Mouse (Mus musculus) testis, adult 2 months (tissue): Measurements from ENCODE around the gene Ahdc1. TPM values are rescaled to one million over a fixed set of nuclear protein-coding genes. Genes with fewer than 3 reads are reported as not detected.

Source experiments
- H3K27ac ChIP-seq: fragments of 200-500 bp; 2 replicates; pipeline ENCODE4 v1.5.1; 2012; ENCODE audit warnings: low read depth, low read length; ENCODE audit not compliant: control insufficient read depth, insufficient read depth
- H3K27me3 ChIP-seq: fragments of 200-500 bp; 2 replicates; pipeline ENCODE4 v1.6.1; 2012; ENCODE audit warnings: mild to moderate bottlenecking, low read length, moderate library complexity; ENCODE audit not compliant: control insufficient read depth, insufficient read depth
- H3K36me3 ChIP-seq: fragments of 200-500 bp; 2 replicates; pipeline ENCODE4 v1.6.1; 2012; ENCODE audit warnings: mild to moderate bottlenecking, low read length; ENCODE audit not compliant: control insufficient read depth, insufficient read depth
- H3K4me1 ChIP-seq: fragments of 200-500 bp; 2 replicates; pipeline ENCODE4 v1.6.1; 2012; ENCODE audit warnings: low read length; ENCODE audit not compliant: control insufficient read depth, insufficient read depth
- H3K4me3 ChIP-seq: fragments of 200-500 bp; 2 replicates; pipeline ENCODE4 v1.5.1; 2012; ENCODE audit warnings: low read depth, mild to moderate bottlenecking, low read length, moderate library complexity, mixed read lengths; ENCODE audit not compliant: control insufficient read depth
- CTCF ChIP-seq: fragments of 200-500 bp; IDR thresholded peaks from 2 replicates; pipeline ENCODE4 v1.5.1; 2012; ENCODE audit warnings: low read depth, mild to moderate bottlenecking, inconsistent platforms, low read length, moderate library complexity; ENCODE audit not compliant: control insufficient read depth, insufficient read depth, insufficient replicate concordance
- POLR2A ChIP-seq: fragments of 200-500 bp; IDR thresholded peaks from 2 replicates; pipeline ENCODE4 v1.6.1; 2012; ENCODE audit warnings: low read depth, mild to moderate bottlenecking, inconsistent platforms, low read length, moderate library complexity; ENCODE audit not compliant: control insufficient read depth
- polyA plus RNA-seq: library from polyadenylated mRNA; depleted of rRNA; stranded (reverse); fragments of >200 nt; gene quantifications from 2 replicates; pipeline ENCODE4 v1.2.3, GENCODE M21; 2012

Gene Ahdc1
- polyA plus RNA-seq, 1 experiment = 65.0 TPM

DNA sequence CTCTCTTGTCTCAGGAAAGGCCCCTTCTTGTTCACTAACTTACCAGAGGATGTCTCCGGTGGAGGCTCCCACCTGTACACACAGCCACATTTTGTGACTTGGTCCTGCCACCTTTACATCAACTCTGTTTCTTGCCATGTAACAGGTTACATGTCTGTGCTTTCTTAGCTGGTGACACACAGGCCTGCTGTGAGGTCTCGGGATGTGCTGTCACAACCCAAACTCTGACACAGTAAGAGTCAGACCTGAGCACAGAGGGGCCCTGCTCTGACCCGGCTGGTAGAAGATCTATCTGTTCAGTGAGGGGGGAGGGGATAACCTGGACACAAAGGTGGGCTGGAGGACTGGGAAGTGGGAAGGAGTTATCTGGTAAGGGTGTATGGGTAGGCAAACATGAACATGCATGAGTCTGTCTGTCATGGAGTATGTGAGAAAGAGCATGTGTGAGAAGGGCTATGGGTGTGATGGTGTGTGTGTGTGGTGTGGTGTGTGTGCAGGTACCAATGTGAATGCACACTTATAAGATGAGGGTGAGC is 7.3 kb downstream of the Ahdc1 start:
- no peaks in the 10 kb centered on the region for H3K27me3 ChIP-seq
- no peak overlapping the region for H3K4me3 ChIP-seq
- H3K27ac ChIP-seq = no peak overlapping the region
- H3K36me3 ChIP-seq = no peaks in the 10 kb centered on the region
- TF ChIP-seq CTCF (no peak), POLR2A (no peak)
- H3K4me1 ChIP-seq = peaks cover 8% of the 10 kb centered on the region

DNA sequence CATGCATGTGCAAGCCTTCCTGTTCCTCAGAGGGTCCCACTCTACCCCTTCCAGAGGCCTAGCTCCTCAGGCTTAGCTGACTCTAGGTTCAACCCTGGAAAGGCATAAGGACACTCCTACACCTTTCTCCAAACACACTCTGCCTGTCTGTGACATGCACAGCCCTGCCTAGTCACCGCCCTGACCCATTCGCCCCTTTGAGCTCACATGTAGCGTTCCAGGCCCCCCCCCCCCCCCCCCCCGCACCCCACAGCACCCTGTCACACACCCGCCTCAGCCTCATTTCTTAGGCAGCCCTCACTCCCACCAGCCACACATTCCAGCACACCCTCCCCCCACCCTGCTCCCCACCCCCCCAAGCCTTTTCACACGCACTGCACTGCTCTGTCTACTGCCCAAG is 9.7 kb downstream of the Ahdc1 start:
- Histone ChIP-seq H3K27me3 (no peaks in the 10 kb centered on the region), H3K27ac (no peak overlapping the region), H3K36me3 (no peaks in the 10 kb centered on the region), H3K4me3 (no peak overlapping the region), H3K4me1 (peaks cover 2% of the 10 kb centered on the region)
- TF ChIP-seq CTCF (no peak), POLR2A (no peak)

DNA sequence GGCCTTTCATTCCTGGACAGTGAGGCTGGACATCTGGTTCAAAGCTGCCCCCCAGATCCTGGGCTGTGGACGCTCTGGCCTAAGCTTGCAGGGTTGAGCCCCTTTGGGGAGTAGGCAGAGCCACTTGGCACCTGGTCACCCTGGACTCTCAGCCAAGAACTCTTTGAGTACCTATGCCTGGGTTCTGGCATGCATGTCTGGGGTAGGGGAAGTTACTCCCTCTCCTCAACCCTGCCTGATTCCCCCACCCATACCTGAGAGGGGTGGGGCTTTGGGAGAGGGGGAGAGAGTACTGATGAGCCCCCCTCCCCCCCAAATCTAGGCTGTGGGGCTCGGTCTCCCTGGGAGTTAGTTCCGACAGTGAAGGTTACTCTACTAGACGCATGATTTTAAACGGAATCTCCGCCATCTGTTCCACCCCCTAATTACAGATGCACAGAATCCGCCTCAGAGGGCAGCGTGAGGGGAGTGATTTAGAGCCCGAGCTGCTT is 10.2 kb downstream of the Ahdc1 start:
- no peak overlapping the region for H3K27ac ChIP-seq
- no peak for TF ChIP-seq CTCF
- no peak for TF ChIP-seq POLR2A
- no peaks in the 10 kb centered on the region for H3K27me3 ChIP-seq
- H3K4me1 ChIP-seq = peaks cover 2% of the 10 kb centered on the region
- H3K4me3 ChIP-seq = no peak overlapping the region
- no peaks in the 10 kb centered on the region for H3K36me3 ChIP-seq

DNA sequence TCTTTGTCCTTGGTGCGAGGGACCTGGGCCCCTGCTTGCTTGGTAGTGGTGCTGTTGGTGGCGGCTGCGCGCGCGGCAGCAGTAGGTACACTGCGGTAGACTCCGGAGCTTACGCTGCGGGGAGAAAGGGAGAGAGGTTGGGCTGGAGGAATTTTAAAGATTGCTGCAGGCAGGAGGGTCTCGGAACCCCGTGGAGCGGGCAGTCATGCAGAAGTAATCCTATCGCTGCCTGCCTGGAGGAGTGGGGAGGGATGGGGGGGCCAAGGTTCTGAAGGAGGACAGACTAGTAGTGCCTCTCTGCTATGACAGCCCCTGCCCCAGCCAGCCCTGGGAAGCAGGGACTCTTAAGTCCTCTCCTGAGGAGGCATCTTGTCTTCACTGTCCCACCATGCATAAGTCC is 11.2 kb downstream of the Ahdc1 start:
- Histone ChIP-seq H3K4me1 (peaks cover 5% of the 10 kb centered on the region), H3K4me3 (no peak overlapping the region), H3K27ac (no peak overlapping the region), H3K27me3 (no peaks in the 10 kb centered on the region), H3K36me3 (no peaks in the 10 kb centered on the region)
- TF ChIP-seq CTCF (no peak), POLR2A (no peak)

DNA sequence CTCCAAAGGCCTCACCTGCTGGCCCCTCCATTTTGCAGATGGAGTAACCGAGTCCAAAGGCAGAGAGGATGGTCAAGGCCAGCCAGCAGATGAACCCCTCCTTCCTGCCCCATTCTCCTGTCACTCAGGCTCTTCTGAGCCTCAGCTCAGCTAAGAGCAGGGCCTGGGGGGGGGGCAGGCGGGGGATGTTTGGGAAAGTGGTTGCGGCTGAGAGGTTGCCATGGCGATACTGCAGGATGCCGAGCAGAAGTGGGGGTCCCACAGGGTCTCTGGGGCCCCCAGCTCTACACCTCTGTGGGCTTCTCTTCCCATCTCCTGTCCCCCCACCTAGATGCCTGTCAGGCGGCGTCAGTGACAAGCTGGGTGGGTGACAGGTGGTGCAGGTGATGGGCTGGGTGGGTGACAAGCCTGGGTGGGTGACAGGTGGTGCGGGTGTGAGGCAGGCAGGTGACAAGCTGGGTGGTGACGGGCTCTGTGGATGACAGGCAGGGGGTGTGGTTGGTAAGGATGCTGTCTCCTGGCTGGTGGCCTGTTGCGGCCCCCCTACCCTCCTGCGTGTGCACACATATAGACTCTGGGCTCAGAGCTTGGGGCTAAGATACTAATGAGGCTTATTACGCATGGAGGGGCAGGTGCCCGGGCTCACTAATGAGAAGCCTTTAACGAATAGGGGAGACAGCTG is 12.0 kb downstream of the Ahdc1 start:
- no peak overlapping the region for H3K4me3 ChIP-seq
- peaks cover 5% of the 10 kb centered on the region for H3K4me1 ChIP-seq
- H3K27me3 ChIP-seq = no peaks in the 10 kb centered on the region
- H3K36me3 ChIP-seq = no peaks in the 10 kb centered on the region
- no peak for TF ChIP-seq POLR2A
- no peak for TF ChIP-seq CTCF
- H3K27ac ChIP-seq = no peak overlapping the region

GRCm38 (mm10) chr4:133023636-133024035 is 12.6 kb downstream of the Ahdc1 start:
- Histone ChIP-seq H3K36me3 (no peaks in the 10 kb centered on the region), H3K27ac (no peak overlapping the region), H3K27me3 (no peaks in the 10 kb centered on the region), H3K4me3 (no peak overlapping the region), H3K4me1 (peaks cover 5% of the 10 kb centered on the region)
- no peak for TF ChIP-seq POLR2A
- TF ChIP-seq CTCF = no peak

GRCm38 (mm10) chr4:133024404-133024803 is 13.3 kb downstream of the Ahdc1 start:
- H3K4me3 ChIP-seq = no peak overlapping the region
- no peak for TF ChIP-seq POLR2A
- peaks cover 5% of the 10 kb centered on the region for H3K4me1 ChIP-seq
- no peaks in the 10 kb centered on the region for H3K36me3 ChIP-seq
- H3K27me3 ChIP-seq = no peaks in the 10 kb centered on the region
- H3K27ac ChIP-seq = no peak overlapping the region

DNA sequence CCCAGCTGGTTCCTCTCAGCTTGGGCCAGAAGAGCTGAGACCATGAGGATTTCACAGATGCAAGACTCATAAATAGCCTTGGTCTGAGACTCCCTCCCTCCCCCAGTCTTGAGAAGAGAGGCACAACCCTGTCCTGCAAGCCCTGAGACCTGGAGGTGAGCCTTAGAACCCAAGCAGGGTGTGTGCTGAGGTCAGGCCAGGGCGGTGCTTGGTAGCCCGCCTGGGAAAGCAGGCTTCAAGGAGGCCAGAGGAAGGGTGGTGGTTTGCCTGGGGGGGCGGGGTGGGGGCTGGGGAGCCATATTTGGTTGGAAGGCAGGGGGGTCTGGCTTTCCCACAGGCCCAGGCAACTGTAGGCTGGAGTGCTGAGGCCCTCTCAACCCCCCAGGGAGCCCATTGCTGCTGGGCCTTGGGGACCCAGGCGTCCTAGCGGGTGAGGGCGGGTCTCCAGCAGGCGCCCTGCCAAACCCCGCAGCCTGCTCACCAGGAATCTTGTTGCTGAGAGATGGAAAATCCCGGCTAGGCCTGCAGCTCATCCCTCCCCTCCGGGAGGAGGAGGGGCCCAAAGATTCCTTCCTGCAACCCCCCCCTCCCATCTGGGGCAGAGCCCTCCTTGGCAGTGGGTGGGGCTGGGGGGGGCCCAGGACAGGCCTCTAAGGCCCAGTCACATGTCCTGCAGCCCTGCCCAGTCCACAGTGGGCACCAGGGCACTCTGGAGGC is 14.1 kb downstream of the Ahdc1 start:
- Histone ChIP-seq H3K4me3 (no peak overlapping the region), H3K27ac (no peak overlapping the region), H3K36me3 (no peaks in the 10 kb centered on the region), H3K4me1 (peaks cover 5% of the 10 kb centered on the region), H3K27me3 (no peaks in the 10 kb centered on the region)
- TF ChIP-seq CTCF (no peak), POLR2A (no peak)
